11 mouse cellular contexts compared by ENCODE assay signal in the genomic region with DNA sequence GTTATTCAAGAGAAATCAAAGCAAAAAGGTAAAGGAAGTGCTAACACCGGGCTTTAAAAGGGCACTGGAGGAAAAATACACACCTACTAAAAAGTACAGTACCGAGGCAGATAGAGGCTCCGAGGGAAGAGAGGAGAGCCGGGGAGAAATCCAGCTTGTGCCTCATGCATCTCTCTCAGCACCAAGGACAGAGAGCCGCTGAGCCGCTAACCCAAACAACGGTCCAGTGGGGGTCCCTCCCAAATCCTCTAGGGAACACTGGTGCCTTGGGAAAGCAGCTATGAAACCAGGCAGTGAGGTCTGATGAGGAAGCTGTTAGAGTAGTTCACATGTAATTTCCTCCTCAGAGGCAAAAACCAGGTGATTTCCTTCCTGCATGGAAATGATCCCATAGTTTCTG. TPM values are rescaled to one million over a fixed set of nuclear protein-coding genes. Genes with fewer than 3 reads are reported as not detected.
DNase-seq lines count a peak whose midpoint lies in the region; ATAC-seq lines count a peak whose summit lies in the region.
"Had no signal": no experiment of that assay in that cellular context is flagged by ENCODE, and none has a peak within 500 bp of the region (broad histone marks: within the 10 kb centered on the region; RNA-seq: fewer than 3 reads in every experiment).

A gene (plus strand): TSS at position 276 of the 400 bp plus-strand sequence.

- peak; percentile 9 for DNase-seq in gastrocnemius, postnatal 10 days
- no peak for DNase-seq in gastrocnemius, postnatal 25 days
- peak; percentile 49 for DNase-seq in lung, postnatal 10 days
- DNase-seq in lung, postnatal 14 days: no peak
- peak; percentile 18 for DNase-seq in neural tube, embryonic 10.5 days (ENCODE audit: extremely low spot score, low spot score)
- no peak for DNase-seq in left cerebral cortex, adult 9 months (ENCODE audit: low spot score in 2 of 2)
- no peak for DNase-seq in spleen, postnatal 10 days (ENCODE audit: low spot score in 2 of 2)
- DNase-seq: kidney, adult 11 months had no signal

- no peak within 1 kb of the TSS for H3K4me3 ChIP-seq in forebrain, embryonic 13.5 days
- H3K4me3 ChIP-seq: neural tube, embryonic 12.5 days had no signal

- no peaks in the 10 kb centered on the region for H3K36me3 ChIP-seq in forebrain, embryonic 13.5 days (ENCODE audit: poor library complexity, severe bottlenecking)
- H3K36me3 ChIP-seq: neural tube, embryonic 12.5 days had no signal

- 0 out of 2 replicates have a peak, but pooled peaks cover 3% of the 10 kb centered on the region for H3K4me1 ChIP-seq in forebrain, embryonic 13.5 days
- H3K4me1 ChIP-seq: neural tube, embryonic 12.5 days had no signal

- peak within 1 kb of the TSS; percentile 22; the same call in 1 of the 2 replicates for H3K4me2 ChIP-seq in forebrain, embryonic 13.5 days
- H3K4me2 ChIP-seq: neural tube, embryonic 12.5 days had no signal

- 8% methylated on average over 7 of the region's 7 CpGs for WGBS in forebrain, embryonic 13.5 days

- no peak for ATAC-seq in forebrain, embryonic 13.5 days

- H3K27me3 ChIP-seq in forebrain, embryonic 13.5 days: no peaks in the 10 kb centered on the region
- H3K27me3 ChIP-seq: neural tube, embryonic 12.5 days had no signal

- no peak within 1 kb of the TSS for H3K27ac ChIP-seq in forebrain, embryonic 13.5 days
- H3K27ac ChIP-seq: neural tube, embryonic 12.5 days had no signal

- no peaks in the 10 kb centered on the region for H3K9me3 ChIP-seq in forebrain, embryonic 13.5 days (replicated peaks)
- H3K9me3 ChIP-seq: neural tube, embryonic 12.5 days had no signal

- H3K9ac ChIP-seq in forebrain, embryonic 13.5 days: no peak within 1 kb of the TSS; the same call in 1 of the 2 replicates
- H3K9ac ChIP-seq: neural tube, embryonic 12.5 days had no signal

RNA-seq across cellular contexts. Expression of the gene that starts here (rescaled TPM):
- total RNA-seq in gastrocnemius, postnatal 10 days (2021): not detected
- not detected for total RNA-seq in gastrocnemius, postnatal 25 days (2021)
- 0.11 and 0.15 TPM in 2 replicates for polyA plus RNA-seq in forebrain, embryonic 13.5 days (2015; fragmentation: Nextera tagmentation; extraction: Ambion mirVana)
- total RNA-seq: liver, adult 2 months had no signal
- polyA plus RNA-seq: liver, adult 2 months; neural tube, embryonic 12.5 days had no signal

Comparison
In these comparisons a context has a peak if more than half of its experiments do, and no peak if none do; other contexts are left out.
1. DNase-seq: peak in lung, postnatal 10 days (single experiment) and neural tube, embryonic 10.5 days (single experiment); none in gastrocnemius, postnatal 25 days (single experiment), lung, postnatal 14 days (single experiment), left cerebral cortex, adult 9 months (0 of 2) and spleen, postnatal 10 days (0 of 2).
2. Peak in DNase-seq in gastrocnemius, postnatal 10 days; RNA of the gene not detected or under 1 TPM.